Mouse (Mus musculus): ENCODE data around the gene Rims1.

Gene Rims1

DNA sequence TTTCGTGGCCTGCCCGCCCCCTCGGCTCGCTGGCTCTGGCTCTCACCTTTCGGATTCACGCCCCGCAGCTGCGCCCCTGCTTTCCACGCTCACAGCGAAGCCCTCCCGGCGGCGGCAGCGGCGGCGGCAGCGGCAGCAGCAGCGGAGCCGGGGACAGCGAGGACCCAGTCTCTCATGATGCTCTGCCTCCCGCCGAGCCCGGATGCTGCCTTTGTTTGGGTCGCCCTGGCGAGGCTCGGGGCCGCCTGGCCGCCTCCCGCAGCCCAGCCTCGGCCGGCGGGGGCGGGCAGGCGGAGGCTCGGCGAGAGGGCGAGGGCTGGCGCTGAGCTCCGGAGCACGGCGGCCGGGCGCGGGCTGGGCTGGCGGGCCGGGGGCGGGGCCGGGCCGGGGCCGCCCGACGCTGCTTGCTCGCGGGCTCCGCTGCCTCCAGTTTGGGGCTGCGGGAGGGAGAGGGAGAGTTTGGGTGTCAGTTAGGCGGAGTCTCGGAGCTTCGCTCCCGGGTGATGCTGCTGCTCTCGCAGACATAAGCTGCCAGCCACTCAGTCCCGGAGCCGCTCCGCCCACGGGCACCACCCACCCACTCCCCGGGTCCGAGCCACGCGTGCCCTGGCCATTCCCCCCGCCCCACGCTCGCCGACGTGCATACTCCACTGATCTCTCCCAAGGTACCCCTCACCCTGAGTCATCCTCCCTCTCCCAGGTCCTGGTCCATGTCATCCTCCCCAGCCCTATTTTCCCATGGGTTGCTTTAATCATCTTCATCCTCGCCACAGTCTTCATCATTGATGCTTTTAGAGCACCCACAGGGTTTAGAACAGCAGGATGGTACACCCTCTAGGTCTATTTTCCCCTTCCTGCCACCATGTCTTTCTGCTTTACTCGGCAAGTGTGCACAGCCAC lies at the start of gene Rims1:
Gene Rims1 (minus strand): TSS at position 269 of the 900 bp plus-strand sequence.
- DNase-seq (ENCODE audit: low read depth, low spot score): peak; percentile 94

DNA sequence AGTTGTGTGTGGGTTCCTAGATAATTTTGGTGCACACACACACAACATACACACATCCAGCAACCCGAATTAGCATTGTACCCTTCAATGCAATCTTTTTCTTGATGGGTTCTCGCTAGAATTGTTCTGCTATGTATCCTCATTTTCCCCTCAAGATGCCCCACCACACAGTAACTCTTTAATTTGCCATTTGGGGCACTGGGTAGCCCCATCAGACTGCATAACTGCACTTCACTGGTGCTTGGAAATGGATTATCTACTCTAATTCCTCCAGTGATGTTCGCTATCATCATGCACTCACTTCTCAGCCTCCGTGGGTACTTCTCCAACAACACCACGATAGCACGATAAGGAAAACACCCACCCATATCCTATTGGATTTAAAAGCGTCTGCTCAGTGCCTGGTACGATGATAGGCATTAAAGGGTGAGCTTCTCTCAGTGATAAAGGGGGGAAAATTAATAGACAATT lies 867 bp upstream of the Rims1 start:
- peak; percentile 49 for DNase-seq (ENCODE audit: low read depth, low spot score)

DNA sequence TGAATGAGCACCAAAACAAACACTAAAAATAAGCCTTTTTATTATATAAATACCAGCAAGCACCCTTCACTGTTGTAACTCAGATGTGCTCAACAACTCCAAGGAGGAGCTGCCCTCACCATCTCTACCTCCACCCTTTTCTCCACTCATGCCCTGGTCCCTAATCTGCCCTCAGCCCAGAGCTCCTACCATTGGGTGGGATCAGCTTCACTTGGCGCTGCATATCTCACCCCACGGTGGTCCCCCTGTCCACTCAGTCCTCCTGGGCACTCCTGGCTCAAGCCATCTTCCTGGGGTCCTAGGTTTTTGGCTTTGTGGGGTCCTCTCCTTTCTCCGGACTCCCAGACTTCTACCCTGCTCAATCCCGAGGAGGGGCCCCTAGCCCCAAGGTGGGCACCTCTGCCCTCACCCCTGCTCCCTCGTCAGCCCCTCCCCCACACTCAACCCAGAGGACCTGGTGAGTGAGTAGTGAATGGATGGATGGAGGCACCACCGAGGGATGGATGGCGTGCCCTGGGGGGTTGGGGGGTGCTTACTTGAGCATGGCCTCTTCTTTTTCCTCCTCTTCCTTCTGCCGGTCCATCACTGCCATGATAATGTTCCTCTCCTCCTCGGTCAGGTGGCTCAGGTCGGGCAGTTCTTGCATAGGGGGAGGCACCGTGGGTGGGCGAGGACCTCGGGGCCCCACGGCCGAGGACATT lies 619 bp downstream of the Rims1 start:
- DNase-seq (ENCODE audit: low read depth, low spot score): peak; percentile 35

DNA sequence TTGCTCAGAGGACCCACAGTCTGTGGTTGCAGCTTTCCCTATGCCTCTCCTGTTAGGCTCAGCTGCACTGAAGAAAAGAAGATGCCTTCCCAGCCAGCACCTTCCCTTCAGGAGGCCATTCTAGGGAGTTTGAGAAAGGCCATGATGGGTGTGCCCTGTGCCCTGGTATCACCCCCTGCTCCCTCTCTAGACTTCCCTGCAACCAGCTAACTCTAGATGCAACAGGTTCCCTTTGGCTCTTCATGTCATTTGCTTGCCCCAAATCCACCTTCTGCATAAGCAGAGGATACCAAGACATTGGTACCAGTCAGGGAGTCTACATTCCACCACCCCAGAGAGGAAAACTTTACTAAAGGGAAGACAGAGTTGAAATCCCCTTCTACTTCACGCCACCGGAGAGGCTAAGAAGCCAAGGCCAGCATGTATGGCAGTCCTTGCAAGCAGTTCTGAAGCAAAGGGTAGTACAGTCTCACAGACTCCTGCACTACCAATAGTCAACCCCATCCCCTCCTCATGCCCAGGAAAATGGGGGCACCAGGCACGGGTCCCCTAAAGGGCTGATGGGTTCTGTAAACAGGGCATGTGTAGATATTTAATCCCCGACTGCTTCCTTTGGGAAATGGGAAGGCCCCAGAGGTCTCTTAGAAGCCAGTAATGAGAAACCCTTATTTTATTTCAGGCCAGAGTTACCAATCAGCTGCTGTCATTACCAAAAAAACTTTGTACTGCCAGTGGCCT lies 1.5 kb downstream of the Rims1 start:
- DNase-seq (ENCODE audit: low read depth, low spot score): peak; percentile 24

DNA sequence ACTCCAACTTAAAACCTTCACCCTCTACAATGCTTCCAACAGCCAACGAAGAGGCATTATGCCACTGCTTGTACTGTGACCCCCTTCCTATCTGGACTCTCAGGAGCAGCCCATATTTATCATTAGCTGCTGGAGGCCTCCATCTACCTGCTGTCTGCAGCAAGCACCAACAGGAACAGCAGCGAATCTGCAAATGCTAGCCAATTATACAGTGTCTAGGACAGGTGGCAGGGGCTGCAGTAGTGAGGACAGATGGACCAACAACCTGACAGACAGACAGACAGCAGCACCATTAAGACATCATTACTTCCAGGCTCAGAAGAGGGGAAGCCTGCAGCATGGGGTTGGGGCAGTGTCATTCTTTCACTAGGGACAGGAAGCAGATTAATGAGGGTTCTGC lies 2.3 kb downstream of the Rims1 start:
- DNase-seq (ENCODE audit: low read depth, low spot score): peak; percentile 66

DNA sequence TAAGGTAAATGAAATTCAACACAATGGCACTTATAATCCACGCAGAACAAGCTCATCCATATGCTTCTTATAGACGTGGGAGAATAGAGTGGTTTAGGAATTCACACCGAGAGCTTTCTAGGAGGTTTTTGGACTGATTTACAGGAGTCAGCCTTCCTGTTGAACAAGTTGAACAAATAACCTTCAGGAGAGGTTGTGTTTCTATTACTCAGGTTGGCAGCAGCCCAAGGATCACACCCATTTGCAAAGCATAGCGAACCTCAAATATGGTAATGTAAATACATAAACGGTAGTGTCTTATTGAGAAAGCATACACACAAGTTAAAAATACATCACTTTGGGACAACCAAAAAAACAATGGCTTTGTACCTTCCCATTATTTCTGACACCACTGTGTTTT lies 5.5 kb downstream of the Rims1 start:
- peak; percentile 35 for DNase-seq (ENCODE audit: low read depth, low spot score)

DNA sequence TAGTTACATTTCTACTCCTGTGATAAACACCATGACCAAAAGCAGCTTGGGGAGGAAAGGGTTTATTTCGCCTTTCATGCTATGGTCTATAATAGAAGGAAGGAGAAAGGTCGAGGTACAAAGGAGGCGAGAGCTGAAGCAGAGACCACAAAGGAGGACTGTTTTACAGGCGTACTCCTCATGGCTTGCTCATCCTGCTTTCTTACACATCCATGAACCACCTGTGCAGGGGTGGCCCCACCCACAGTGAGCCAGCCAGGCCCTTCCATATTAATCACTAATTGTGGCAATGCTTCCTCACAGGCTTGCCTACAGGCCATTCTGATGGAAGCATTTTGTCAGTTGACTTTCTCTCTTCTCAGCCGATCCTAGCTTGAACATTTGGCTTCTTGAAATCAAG lies 8.7 kb downstream of the Rims1 start:
- no peak for DNase-seq (ENCODE audit: low read depth, low spot score)

DNA sequence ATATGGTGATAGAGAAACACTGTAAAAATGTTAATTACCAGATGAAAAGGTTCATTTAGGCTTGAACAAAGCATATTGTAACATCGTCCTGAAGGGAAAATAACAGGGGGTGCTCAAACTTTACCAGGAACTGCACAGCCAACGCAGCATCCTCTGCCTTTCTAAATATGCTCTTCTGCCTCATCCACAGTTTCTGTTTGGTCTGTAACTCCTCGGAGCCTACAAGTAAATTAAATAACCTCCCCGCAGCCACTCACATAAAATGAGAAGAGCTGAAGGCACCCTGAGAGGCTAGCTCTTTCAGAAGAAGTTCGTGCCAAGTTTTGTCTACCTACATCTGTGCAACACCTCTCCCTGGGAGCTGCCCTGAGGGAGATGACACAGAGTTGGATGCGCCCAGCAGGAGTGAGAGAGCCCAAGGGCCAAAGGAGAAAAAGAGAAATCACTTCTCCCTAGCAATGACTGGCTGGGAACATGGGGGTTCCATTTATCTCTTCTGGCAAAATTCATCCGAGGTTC lies 16.3 kb downstream of the Rims1 start:
- peak; percentile 72 for DNase-seq (ENCODE audit: low read depth, low spot score)

DNA sequence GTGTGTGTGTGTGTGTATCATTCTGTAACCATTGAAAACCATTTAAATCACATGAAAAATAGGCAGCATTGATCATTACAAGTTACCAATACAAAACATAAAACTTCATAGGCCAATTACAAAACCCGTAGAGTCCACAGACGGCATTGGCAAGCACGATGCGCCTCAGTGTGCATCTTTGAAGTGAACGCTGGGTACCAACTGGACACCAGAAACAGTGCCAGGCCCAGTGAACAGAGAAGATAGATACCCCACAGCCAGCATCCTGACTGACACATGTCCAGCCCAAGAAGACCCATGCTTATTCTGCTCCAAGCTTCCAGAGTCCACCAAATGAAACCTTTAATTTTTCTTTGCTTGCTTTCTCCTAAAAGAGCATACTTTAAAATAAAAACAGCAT lies 18.2 kb downstream of the Rims1 start:
- DNase-seq (ENCODE audit: low read depth, low spot score): peak; percentile 95

DNA sequence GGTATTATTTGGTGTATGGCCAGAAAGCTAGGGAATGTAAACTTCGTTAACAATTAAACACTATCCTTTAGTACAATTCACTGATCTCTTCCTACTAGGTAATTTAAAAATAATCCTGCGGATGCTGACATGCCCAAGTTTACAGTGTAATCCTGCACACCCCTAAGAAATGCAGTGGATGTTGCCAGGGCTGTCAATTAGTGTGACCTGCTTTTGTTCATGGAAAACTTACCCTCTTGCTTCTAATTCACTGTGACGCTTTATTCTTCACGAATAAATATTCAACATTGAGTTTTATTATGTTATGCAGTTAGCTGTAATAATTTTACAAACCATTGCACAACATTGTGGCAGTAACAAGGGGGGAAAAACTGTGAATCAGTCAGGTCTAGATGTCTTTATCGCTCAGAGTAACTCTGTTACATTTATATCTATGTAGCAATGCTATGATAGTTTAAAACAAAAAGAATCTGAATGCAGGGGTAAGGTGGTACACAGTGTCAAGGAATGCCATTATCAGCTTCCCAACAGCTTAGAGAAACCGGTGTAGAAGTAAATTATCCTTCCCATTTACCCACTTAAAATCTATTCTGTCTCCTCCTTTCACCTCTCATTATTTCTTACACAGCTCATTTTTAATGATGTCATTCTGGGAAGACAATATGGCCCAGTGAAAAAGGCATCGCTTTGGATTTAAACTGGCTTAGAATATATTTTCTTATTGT lies 35.1 kb downstream of the Rims1 start:
- no peak for DNase-seq (ENCODE audit: low read depth, low spot score)

DNA sequence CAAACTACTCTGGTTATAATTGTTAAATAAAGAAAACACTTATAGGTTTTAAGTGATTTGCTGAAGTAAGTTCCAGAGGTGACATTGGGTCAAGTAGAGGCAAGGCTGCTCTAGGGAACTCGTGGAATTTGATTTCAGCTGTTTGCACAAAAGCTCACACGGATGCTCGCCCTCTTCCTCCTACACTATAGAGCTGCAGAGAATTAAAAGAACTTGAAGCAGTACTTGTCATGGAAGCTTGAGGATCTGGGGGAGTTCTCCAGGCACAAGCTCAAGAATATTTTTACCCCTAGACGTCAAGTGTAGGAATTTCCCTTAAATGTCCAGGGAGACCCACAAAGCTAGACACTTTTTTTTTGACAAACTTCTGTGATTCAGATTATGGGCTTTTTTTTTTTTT lies 42.4 kb downstream of the Rims1 start:
- peak; percentile 80 for DNase-seq (ENCODE audit: low read depth, low spot score)

DNA sequence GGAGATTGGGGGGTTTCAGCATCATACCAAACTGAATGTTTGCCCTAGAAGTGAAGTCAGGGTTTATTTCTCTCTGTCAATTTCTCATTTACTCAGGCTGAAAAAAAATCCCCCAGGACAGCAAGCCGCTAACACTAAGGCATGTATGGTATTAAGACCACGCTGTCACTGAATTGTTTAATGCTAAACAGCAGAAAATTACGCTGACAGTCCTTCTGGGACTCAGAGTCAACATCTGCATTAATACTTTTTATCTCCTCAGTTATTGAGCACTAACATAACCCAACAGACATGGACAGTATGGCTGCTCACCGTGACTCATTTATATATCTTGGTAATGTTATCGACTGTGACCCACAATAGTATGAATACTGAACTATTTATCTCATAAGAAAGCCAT lies 43.0 kb downstream of the Rims1 start:
- no peak for DNase-seq (ENCODE audit: low read depth, low spot score)

DNA sequence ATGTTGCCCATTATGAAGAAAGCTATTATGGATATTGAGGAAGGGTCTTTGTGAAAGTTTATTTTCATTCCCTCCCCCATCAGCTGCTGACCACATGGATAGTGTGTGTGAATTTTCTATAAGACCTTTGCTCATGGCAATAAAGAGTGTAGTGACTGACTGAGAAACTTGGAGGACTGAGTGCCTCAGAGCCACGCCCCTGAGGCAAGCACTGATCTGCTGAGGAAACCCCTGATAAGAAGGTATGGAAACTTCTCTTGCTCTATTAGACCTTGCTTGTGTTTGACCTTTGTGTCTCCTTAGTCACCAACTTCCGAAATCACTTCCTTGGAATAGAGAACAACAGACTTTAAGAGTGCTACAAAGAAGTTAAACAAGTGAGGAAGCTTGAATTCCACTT lies 55.3 kb downstream of the Rims1 start:
- no peak for DNase-seq (ENCODE audit: low read depth, low spot score)

DNA sequence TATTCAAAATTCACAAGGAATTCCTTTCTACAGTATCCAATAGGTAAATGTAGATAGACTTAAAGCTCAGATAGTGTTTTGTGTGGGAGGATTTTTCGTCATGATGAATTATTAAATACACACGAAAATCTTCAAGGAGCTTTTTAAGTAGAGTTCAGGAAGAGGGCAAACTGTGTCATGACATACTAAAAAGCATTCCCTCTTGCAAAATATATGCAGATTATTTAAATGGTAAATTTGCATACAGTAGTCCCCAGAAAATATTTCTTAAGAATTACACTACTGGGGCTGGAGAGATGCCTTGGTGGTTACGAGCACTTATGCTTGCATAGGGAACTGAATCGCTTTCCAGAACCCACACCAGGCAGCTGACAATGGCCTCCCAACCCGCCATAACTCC lies 61.1 kb downstream of the Rims1 start:
- no peak for DNase-seq (ENCODE audit: low read depth, low spot score)

DNA sequence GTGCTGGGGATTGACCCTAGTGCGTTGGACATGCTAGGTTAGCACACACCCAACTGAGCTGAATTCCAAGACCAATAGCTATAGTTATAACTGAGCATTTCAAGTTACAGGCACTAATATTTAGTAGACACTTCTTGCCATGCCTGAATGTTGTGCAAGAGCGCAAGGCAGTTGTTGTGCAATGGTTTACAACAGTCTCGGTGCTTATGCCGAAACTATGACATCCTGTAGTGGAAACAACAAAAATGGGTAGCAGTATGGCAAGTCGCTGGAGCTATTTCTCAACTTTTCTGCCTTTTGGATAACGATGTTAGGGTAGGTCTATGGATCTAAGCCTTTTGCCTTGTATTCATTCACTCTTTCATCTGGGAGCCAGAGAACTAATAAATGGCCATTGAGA lies 68.3 kb downstream of the Rims1 start:
- no peak for DNase-seq (ENCODE audit: low read depth, low spot score)

DNA sequence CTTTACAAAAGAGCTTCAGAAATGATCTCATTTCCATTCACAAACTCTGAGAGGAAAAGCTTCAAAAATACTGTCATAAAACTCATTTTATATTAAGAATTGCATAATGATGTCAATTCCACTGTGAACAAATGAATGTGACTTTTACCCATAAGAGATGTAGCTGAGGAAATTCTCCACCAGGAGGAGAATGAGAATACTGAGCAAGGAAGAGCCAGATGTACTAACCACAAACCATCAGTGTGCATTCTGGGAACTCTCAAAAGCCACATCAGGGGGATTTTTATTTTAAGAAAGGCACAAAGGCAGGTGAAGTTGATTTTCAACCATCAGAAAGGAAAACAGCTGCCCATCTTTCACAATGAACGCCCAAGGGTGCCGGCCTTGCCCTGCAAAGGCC lies 71.4 kb downstream of the Rims1 start:
- DNase-seq (ENCODE audit: low read depth, low spot score): no peak

DNA sequence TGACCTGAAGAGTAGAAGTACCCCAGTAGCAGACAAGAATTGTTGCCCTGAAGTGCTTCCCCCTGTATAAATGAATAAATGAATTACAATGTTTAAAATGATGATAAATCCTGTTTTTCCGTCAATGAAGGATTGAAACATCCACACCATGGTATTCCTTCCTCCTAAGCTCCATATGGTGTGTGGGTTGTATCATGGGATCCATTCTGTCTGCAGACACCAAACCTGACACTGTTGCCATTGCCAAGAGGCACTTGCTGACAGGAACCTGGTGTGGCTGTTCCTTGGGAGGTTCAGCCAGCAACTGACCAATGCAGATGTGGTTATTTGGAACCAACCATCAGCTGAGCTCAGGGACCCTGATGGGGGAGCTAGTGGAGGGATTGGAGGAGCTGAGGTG lies 72.5 kb downstream of the Rims1 start:
- DNase-seq (ENCODE audit: low read depth, low spot score): peak; percentile 55

DNA sequence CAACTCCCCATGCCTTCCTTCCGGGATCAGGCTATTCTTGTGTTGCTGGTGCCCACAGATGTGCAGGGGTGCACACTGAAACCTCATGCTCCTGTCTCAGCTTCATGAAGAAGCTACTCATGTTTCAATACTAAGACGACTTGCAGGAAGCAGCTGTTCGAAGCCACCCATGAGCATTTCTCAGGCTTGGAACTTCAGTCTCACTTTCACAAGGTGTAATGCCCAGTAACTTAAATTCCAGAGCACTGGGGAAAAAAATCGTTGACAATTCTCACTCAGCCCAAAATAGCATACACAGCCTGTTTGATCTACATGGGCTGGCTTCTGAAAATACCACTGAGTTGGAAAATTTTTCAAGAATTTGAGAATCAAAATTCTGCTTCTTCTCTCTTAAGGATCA lies 77.6 kb downstream of the Rims1 start:
- peak; percentile 74 for DNase-seq (ENCODE audit: low read depth, low spot score)

DNA sequence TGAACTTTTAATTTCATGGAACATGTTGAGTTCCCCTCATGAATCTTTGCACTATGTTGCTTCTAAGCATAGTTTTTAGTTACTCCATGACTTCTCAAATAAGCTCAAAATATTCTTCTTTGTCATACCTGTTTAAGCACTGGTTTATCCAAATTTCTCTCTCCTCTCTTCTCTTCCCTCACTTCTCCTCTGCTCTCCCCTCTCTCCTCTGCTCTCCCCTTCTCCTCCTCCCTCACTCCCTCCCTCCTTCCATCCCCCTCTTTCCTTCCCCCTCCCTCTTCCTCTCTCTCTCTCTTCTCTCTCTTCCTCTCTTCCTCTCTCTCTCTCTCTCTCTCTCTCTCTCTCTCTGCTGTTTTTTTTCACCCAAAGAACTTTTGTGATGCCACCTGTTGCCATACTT lies 84.1 kb downstream of the Rims1 start:
- DNase-seq (ENCODE audit: low read depth, low spot score): no peak

DNA sequence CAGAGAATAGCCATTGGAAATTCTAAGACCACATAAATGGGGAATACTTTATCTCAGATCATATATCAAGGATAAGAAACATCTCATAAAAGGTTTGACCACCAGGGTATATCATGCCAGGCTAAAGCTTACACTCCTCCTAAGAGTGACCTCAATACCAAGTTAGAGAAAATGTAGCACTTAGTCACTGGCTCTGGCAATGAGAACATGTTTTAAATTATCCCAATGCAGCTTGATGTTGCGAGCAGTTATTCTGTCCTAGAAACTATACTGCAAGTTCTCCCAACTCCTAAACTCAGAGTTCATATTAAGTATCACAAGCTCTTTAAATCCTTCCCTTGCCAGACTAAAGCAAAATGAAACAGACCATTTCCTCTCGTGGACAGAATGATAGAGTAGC lies 85.1 kb downstream of the Rims1 start:
- peak; percentile 40 for DNase-seq (ENCODE audit: low read depth, low spot score)

DNA sequence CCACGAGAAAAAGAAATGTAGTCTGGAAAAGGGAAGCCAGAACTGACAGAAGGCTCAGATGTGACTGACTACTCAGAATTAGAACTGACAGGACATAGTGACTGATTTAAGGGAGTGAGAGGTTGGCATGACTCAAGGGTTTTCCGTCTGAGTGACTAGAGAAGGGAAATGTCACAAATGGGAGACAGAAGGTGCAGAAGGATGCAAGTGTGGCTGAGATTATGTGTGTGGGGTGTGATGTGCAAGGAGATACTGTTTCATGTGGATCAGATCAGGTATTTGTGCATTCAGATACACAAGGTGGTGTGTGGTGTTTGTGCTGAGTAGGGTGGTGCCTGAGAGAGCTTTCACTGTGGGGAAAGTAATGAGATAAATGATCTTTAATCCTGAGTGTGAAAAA lies 96.3 kb downstream of the Rims1 start:
- peak; percentile 88 for DNase-seq (ENCODE audit: low read depth, low spot score)
